Mouse (Mus musculus): ENCODE data around the gene Akt3.

GRCm38 (mm10) chr1:176986990-176987740 is 270.8 kb downstream of the Akt3 start:
- no peak for TF ChIP-seq CTCF (IDR thresholded peaks at IDR 0.05; ENCODE audit: extremely low read depth, insufficient read depth, low read length)
- no peak for TF ChIP-seq POLR2A (IDR thresholded peaks at IDR 0.05; ENCODE audit: extremely low read depth, insufficient read depth, low read length)

Data from cortical plate, adult 2 months (tissue).